Mouse (Mus musculus) Muller cell, postnatal 12 days (primary cell): ENCODE results near the gene Clec1a.
"Not testable (repeated sequence)": the region's sequence is repeated elsewhere in the genome, so short reads cannot be mapped to it uniquely, and the experiment has no call there.

ENCODE experiments used
- DNase-seq: peaks from one replicate; pipeline ENCODE4 v3.0.0-alpha.2; 2015; ENCODE audit errors: inconsistent ontology term

Clec1a gene

DNA sequence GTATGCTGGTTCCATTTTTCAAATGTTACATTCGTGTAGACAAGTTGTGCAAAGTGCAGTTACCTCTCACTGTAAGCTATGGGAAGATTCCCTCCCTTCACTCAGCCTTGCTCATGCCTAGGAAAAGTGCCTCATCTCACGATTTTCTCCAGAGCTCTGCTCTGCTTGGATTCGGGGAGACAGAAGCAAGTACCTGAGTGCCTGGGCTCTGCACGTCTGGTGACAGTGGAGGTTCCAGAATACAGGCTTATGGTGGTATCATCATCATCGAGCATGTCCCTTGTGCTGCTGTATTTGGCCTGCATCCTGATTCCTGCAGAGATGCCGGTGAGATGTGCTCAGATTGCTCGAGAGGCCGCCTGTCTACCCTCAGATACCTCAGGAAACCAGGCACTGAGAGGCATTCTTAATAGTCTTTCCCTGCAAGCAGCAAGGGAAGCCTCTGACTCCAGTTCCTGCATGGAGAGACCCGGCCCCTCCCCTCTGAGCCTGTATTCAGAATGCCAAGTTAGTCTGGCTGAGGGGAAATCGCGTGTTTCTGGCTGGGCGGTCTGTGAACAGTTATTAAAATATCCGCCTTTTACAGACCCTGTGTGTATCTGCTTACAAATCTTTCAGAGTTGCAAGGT lies at the start of gene Clec1a:
TSS of gene Clec1a (minus strand) at position 590 of the 629 bp plus-strand sequence.
- DNase-seq = no peak

- DNase-seq = not testable (repeated sequence)
Observed at GRCm38 (mm10) chr6:129499516-129499915, 47.7 kb upstream of the Clec1a start.

DNA sequence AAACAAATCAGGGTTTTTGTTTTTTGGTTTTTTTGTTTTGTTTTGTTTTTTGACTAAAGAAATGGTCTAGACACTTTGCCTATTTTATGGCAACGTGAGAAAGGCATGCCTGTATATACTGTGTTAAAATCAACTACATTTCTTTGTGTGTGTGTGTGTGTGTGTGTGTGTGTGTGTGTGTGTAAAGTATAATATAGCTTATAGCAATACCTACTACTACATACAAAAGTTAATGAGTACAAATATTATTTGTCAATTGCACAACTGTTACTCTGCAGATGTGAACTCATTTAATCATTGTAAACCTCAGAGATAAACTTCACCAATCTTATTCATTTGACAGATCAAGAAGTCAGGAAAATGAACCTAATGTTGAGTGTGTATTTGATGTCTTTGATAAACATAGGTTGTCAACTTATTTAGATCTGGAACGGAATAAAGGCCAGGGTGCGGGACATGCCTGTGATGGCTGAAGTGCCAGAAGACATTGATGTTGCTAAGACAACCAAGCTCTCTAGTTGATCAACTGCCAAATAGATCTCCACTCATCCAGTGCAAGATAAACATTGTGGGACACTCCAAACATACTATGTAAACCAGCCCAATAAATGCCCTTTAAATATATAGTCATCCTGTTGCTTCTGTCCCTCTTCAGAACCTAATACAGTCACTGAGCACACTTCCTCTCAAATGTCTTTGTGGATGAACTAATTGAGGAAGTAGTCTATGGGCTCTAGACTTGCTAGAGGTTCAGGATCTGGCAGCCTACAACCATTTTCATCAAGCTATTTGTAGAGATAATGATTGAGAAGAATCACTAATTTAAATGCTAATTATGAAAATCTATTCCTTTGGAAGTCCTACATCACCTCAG lies 45.8 kb upstream of the Clec1a start:
- no peak for DNase-seq

DNA sequence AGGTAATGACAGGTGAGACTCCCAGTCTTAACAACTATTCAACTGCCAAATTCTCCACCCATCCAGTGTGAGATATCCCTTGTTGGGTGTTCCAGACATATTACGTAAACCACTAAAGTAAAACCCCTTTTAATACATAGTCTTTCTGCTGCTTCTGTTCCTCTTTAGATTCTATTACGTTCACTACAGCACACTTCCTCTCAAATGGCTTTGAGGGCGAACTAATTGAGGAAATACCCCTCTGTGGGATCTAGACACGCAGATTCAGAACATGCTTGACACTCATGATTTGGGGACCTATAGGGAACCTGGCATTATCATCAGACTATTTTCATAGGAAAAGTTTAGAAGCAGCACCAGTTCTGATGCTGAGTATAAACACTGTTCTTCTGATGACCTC lies 43.1 kb upstream of the Clec1a start:
- DNase-seq = no peak

DNA sequence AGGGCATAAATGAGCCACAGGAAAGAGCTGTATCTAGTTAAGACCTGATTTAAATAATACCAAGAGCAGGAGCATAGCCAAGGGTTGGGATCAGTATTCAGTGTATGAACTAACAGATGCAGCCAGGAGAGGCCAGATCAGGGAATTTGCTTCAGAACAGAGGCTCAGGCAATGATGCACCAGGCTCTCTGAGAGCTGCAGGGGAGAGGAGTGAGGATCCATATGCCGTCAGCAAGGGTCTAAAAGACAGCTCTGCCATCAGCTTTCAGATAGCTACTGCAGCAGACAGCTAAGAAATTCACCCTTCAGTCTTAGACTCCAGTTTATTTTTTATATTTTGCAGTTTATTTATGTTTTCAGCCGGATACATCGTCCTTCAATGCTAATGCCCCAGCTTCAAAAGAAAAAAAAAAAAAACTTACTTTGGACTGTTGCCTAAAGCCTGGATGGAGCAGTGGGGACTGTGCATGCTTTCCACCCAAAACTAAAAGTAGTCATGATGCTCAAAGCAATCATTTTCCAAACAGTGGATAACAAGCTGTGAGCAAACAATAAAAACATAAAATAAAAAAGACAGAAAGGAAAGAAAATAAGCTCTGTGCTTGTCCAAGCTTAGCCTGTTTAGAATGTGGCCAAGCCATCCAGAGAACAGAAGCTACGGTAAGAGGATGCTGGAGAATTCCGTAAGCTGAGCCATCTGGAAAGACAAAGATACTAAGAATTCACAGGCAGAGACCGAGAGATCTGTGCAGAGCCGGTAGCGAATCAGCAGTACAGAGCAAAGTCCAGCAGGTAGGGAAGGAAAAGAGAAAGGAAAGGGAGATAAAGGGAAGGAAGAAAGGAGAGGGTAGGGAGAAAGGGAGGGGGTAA lies 28.5 kb upstream of the Clec1a start:
- no peak for DNase-seq

GRCm38 (mm10) chr6:129476404-129477126 lies 24.8 kb upstream of the Clec1a start:
- DNase-seq = peak; percentile 13

DNA sequence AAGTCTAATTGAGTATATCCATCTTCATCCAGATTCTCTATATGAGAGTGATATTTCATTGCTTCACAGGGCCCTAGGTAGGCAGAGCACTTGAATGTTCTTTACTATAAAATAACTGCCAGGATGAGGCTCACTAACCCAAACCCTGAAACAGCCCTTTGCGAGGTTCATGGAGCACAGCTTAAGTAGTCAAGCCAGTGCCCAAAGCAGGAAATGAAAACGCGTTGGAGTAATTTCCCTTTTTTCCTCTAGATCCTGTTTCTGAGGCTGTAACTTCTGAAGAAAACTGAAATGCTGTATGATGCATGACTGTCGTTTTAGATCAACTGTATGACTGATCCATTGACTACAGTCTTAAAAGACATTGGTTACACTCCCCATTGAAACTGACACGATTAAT lies 20.8 kb upstream of the Clec1a start:
- no peak for DNase-seq

GRCm38 (mm10) chr6:129471386-129471785 lies 19.6 kb upstream of the Clec1a start:
- DNase-seq = no peak

- DNase-seq = no peak
Observed at GRCm38 (mm10) chr6:129449743-129450142, 2.1 kb downstream of the Clec1a start.

DNA sequence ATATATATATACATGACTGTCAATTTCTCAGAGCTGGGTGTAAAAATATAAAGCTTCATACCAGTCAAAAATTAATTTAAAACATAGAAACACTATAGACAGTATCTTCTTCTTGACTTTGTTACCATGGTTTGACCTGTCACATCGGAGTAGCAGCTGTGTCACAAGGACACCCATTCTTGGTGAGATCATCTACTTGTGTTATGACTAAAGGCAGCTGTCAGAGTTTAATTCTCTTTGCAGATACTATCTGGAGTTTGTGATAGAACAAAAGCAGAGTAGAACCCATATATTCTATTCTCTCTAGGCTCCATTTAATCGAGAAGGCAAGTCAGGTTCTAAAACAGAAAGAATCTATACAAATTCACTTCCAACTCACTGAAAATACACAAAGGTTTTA lies 13.8 kb downstream of the Clec1a start:
- no peak for DNase-seq

GRCm38 (mm10) chr6:129436025-129436424 lies 15.8 kb downstream of the Clec1a start:
- DNase-seq = no peak

DNA sequence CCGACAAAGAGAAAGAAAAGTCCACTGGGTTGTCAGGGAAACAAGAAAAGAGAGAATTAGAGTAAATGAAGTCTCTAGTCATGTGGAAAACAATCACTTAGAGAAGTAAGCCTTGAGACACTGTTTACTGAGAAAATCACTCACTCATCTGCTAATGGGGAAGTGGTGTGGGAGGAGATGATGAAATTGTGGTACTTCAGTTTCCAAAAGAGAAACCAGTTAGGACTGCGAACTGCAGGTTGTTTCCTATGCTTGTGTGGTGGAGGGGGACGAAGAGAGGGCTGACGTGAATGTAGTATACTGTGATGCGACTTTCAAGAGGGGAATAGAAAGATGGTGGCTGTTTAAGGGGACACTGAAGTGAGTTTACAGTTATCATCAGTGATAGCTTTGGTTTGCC lies 17.6 kb downstream of the Clec1a start:
- DNase-seq = no peak

DNA sequence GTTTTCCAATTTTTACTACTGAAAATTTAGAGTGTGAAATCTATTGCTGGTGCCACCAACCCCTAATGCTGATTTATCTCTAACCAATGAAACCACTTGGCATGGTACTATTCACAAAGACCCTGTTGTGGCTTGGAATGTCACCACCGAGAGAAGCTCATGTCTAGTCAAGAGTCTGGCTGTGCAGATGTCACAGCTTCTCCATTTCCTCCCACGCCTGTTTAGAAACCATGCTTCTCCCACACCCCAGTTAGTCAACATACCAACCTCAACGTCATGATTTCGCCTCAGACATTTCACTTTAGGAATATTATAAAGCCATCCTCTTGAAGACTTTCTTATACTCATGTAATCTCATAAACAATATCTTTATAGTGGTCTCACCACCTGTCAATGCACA lies 24.5 kb downstream of the Clec1a start:
- DNase-seq = no peak

- DNase-seq = no peak
Observed at GRCm38 (mm10) chr6:129425812-129426211, 26.0 kb downstream of the Clec1a start.

GRCm38 (mm10) chr6:129425217-129425616 lies 26.6 kb downstream of the Clec1a start:
- DNase-seq = no peak

DNA sequence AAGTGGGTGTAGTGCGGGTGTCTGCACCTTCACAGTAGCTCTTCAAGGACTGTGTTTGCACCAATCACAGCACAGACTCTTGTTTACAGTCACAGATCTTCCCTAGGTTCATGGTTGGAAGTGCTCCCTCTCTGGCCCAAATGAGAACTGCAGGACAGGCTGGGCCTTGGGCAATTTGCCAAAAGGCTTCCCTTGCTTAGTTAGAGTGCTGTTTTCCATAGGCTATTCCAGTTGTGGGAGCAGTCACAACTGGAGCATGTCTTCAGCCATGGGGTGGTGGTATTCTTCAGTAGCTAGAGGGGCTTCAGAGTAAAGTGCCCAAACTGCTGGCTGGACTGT lies 28.1 kb downstream of the Clec1a start:
- peak; percentile 39 for DNase-seq

DNA sequence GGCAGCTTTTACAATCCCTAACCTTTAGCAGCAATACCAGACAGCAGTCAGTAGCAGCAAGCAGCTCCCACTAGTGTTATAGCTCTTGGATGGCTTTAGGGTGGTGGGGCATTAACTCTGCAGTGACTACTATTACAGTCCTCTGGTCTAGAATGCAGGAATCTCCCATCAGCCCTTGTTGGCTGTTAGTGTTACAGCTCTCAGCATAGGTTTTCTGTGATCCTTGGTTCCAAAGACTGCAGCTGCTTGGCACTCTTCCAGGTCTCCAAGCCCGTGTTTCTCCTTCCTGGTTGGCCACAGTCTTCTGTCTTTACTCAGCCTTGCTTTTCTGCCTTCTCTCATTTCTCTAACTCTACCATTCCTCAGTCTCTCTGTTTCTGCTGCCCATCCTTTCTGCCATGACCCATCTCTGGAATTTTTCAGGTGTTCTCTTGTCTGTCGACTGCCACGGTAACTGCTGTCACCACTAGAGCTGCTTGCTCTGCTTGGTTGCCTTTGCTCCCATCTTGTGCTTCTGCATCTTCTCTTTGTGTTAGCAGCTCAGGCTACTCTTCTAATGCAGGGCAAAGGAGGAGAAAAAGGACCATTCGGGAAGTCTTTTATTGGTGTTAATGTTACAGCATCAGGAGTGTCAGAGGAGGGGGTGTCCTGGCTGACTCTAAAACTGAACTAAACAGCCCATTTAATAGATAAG lies 28.6 kb downstream of the Clec1a start:
- DNase-seq = no peak

DNA sequence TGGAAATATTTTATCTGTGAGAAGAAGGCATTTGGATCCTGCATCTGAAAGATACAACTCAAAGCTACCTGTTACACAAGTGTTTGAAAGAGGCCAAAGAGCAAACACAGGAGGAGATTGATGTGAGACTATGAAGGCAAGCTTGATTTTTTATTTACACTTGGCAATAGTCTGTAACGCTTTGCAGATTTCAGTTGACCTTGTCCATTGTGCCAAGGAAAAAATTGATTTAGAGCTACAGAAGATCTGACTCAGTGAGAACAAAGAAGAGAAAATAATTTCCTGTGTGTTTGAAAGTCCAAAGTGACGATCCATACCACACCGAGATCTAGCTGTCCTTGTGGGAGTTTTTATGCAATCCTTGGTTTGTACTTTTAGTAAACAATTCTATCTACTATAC lies 29.5 kb downstream of the Clec1a start:
- DNase-seq = no peak

GRCm38 (mm10) chr6:129414177-129414576 lies 37.6 kb downstream of the Clec1a start:
- no peak for DNase-seq

- no peak for DNase-seq
Observed at GRCm38 (mm10) chr6:129408562-129408961, 43.2 kb downstream of the Clec1a start, which contains the start of gene Clec9a. TSS of gene Clec9a (plus strand) at chr6:129408862.

DNA sequence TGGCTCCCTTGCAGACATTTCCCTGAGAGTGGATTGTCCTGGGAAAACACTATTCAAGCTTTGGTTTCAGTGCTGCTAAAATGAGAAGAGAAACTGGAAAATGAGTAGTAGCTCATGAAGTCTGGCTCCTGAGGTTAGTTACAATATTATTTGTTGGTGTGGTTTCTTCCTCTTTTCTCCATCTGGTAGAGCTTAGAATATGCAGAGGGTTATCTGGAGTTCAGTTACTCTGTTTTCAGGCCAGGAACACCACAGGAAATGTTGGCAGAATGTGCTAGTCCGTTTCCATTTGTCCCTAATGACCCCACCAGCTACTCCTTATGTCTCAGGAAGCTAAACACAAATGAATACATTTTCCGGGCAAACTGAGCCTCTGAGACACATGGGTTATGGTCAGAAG lies 44.5 kb downstream of the Clec1a start:
- no peak for DNase-seq
